Mouse (Mus musculus) ES-Bruce4 (cell line): Measurements from ENCODE around the gene Grn. TPM values are rescaled to one million over a fixed set of nuclear protein-coding genes. Genes with fewer than 3 reads are reported as not detected.
A peak's percentile ranks its signal among the peaks of the same experiment; 100 is the strongest.
"Not testable (repeated sequence)": the region's sequence is repeated elsewhere in the genome, so short reads cannot be mapped to it uniquely, and the experiment has no call there.

ENCODE experiments used
- H3K27ac ChIP-seq: 2 replicates; pipeline ENCODE4 v1.5.1; 2012; ENCODE audit warnings: low read length, inconsistent platforms; ENCODE audit not compliant: insufficient read depth
- H3K27me3 ChIP-seq: 2 replicates; pipeline ENCODE4 v1.6.1; 2012; ENCODE audit warnings: mild to moderate bottlenecking, low read length, inconsistent platforms; ENCODE audit not compliant: control insufficient read depth, poor library complexity, insufficient read depth, severe bottlenecking
- H3K36me3 ChIP-seq: 2 replicates; pipeline ENCODE4 v1.6.1; 2012; ENCODE audit warnings: inconsistent platforms, mild to moderate bottlenecking, low read length, moderate library complexity; ENCODE audit not compliant: control insufficient read depth, poor library complexity, insufficient read depth, severe bottlenecking
- H3K4me1 ChIP-seq: one replicate; pipeline ENCODE4 v1.8.1; 2011; ENCODE audit warnings: low read length; ENCODE audit not compliant: control insufficient read depth, insufficient read depth
- H3K4me3 ChIP-seq: 2 replicates; pipeline ENCODE4 v1.5.1; 2011; ENCODE audit warnings: low read depth, mild to moderate bottlenecking, low read length
- H3K9ac ChIP-seq: 2 replicates; pipeline ENCODE4 v1.6.1; 2012; ENCODE audit warnings: low read depth, mild to moderate bottlenecking, inconsistent platforms; ENCODE audit not compliant: poor library complexity, severe bottlenecking
- H3K9me3 ChIP-seq: replicated peaks from 2 replicates; pipeline ENCODE4 v1.6.1; 2012; ENCODE audit warnings: mild to moderate bottlenecking, low read length, inconsistent platforms; ENCODE audit not compliant: control insufficient read depth, poor library complexity, insufficient read depth, severe bottlenecking
- CTCF ChIP-seq: IDR thresholded peaks from one replicate; pipeline ENCODE4 v1.8.1; 2011; ENCODE audit warnings: low read depth, low read length
- EP300 ChIP-seq: IDR thresholded peaks from 2 replicates; pipeline ENCODE4 v1.6.1; 2011; ENCODE audit warnings: low read depth, low read length; ENCODE audit not compliant: insufficient read depth
- POLR2A ChIP-seq: IDR thresholded peaks from one replicate; pipeline ENCODE4 v1.8.1; 2011; ENCODE audit warnings: low read length; ENCODE audit not compliant: insufficient read depth
- polyA plus RNA-seq: library from polyadenylated mRNA; stranded (reverse); fragments of >200 nt; gene quantifications from 2 replicates; pipeline ENCODE4 v1.2.4, GENCODE M21; 2011; ENCODE audit warnings: low read depth; ENCODE audit not compliant: missing spikeins, insufficient read depth, insufficient read length

Grn gene
- polyA plus RNA-seq, 1 experiment = 68.4 TPM

GRCm38 (mm10) chr11:102385075-102385474, 45.0 kb upstream of the Grn start:
- Histone ChIP-seq H3K27me3 (no peaks in the 10 kb centered on the region), H3K36me3 (no peaks in the 10 kb centered on the region), H3K27ac (no peak overlapping the region; the same call in 1 of the 2 replicates), H3K4me3 (no peak overlapping the region), H3K9me3 (no peaks in the 10 kb centered on the region), H3K4me1 (peaks cover 2% of the 10 kb centered on the region), H3K9ac (no peak overlapping the region)
- TF ChIP-seq EP300 (no peak), CTCF (no peak), POLR2A (no peak)

GRCm38 (mm10) chr11:102386121-102386520, 44.0 kb upstream of the Grn start:
- Histone ChIP-seq H3K4me1 (peaks cover 2% of the 10 kb centered on the region), H3K36me3 (no peaks in the 10 kb centered on the region), H3K9me3 (no peaks in the 10 kb centered on the region), H3K4me3 (no peak overlapping the region), H3K9ac (no peak overlapping the region), H3K27me3 (no peaks in the 10 kb centered on the region), H3K27ac (no peak overlapping the region)
- TF ChIP-seq EP300 (no peak), CTCF (no peak), POLR2A (no peak)

- H3K4me1 ChIP-seq, H3K36me3 ChIP-seq, H3K4me3 ChIP-seq, H3K27me3 ChIP-seq, H3K9ac ChIP-seq, H3K27ac ChIP-seq, H3K9me3 ChIP-seq: not testable (repeated sequence)
Observed at GRCm38 (mm10) chr11:102389436-102389835, 40.7 kb upstream of the Grn start.

- TF ChIP-seq CTCF (no peak), EP300 (no peak), POLR2A (no peak)
- no peaks in the 10 kb centered on the region for H3K27me3 ChIP-seq
- H3K27ac ChIP-seq = peak overlapping the region; percentile 51
- no peaks in the 10 kb centered on the region for H3K9me3 ChIP-seq
- H3K4me3 ChIP-seq = peak overlapping the region; percentile 80
- H3K36me3 ChIP-seq = no peaks in the 10 kb centered on the region
- peak overlapping the region; percentile 37; the same call in 1 of the 2 replicates for H3K9ac ChIP-seq
- peaks cover 5% of the 10 kb centered on the region for H3K4me1 ChIP-seq
Observed at GRCm38 (mm10) chr11:102392441-102393237, 37.5 kb upstream of the Grn start.

- Histone ChIP-seq H3K27ac (peak within 1 kb of the TSS; percentile 51), H3K9ac (peak within 1 kb of the TSS; percentile 37), H3K9me3 (no peaks in the 10 kb centered on the region), H3K4me3 (peak within 1 kb of the TSS; percentile 80), H3K27me3 (no peaks in the 10 kb centered on the region), H3K36me3 (no peaks in the 10 kb centered on the region), H3K4me1 (peaks cover 5% of the 10 kb centered on the region)
- TF ChIP-seq EP300 = no peak
- TF ChIP-seq CTCF = no peak
- peak; percentile 19 for TF ChIP-seq POLR2A
Observed at GRCm38 (mm10) chr11:102393238-102393634, 36.9 kb upstream of the Grn start, which contains the start of gene Rundc3a. Gene Rundc3a (plus strand): TSS chr11:102393403.

- Histone ChIP-seq H3K36me3 (no peaks in the 10 kb centered on the region), H3K4me1 (peaks cover 5% of the 10 kb centered on the region), H3K27ac (no peak overlapping the region), H3K9ac (peak overlapping the region; percentile 25), H3K4me3 (peak overlapping the region; percentile 47), H3K9me3 (no peaks in the 10 kb centered on the region), H3K27me3 (no peaks in the 10 kb centered on the region)
- no peak for TF ChIP-seq EP300
- TF ChIP-seq CTCF = no peak
- no peak for TF ChIP-seq POLR2A
Observed at GRCm38 (mm10) chr11:102393719-102394420, 36.2 kb upstream of the Grn start.
